Comparison of ENCODE assay signal across 8 mouse cellular contexts in genomic region chr5:33431173-33432005, GRCm38 (mm10). TPM values are rescaled to one million over a fixed set of nuclear protein-coding genes. Genes with fewer than 3 reads are reported as not detected.
DNase-seq lines count a peak whose midpoint lies in the region; ATAC-seq and TF ChIP-seq lines count a peak whose summit lies in the region.

No protein-coding gene starts in this region.

- H3K4me2 ChIP-seq in midbrain, embryonic 12.5 days (replicated peaks), result peak overlapping the region; percentile 45

- no peaks in the 10 kb centered on the region for H3K4me1 ChIP-seq in bone marrow macrophage, adult 2 months (ENCODE audit: control insufficient read depth, insufficient read depth, low read length)
- H3K4me1 ChIP-seq in midbrain, embryonic 12.5 days, result peaks cover 40% of the 10 kb centered on the region

- no peak for TF ChIP-seq POLR2A in bone marrow macrophage, adult 2 months (IDR thresholded peaks at IDR 0.05; ENCODE audit: borderline replicate concordance, low read depth, low read length)

- H3K4me3 ChIP-seq in bone marrow macrophage, adult 2 months (ENCODE audit: insufficient read depth, low read length), result peak overlapping the region; percentile 11
- peak overlapping the region; percentile 33 for H3K4me3 ChIP-seq in midbrain, embryonic 12.5 days

- no peak overlapping the region for H3K9ac ChIP-seq in midbrain, embryonic 12.5 days (replicated peaks)

- under 1% methylated on average over 76 of the region's 77 CpGs for WGBS in midbrain, embryonic 12.5 days

- H3K27ac ChIP-seq in bone marrow macrophage, adult 2 months (ENCODE audit: insufficient read depth, low read depth, low read length), result no peak overlapping the region
- no peak overlapping the region for H3K27ac ChIP-seq in midbrain, embryonic 12.5 days (replicated peaks)

- peaks cover 100% of the 10 kb centered on the region for H3K27me3 ChIP-seq in midbrain, embryonic 12.5 days

- H3K9me3 ChIP-seq in midbrain, embryonic 12.5 days, result no peaks in the 10 kb centered on the region

- peak; percentile 40 to 41 for DNase-seq in cerebellum, postnatal 25 days
- DNase-seq in cerebellum, adult 11-12 months, result no peak
- DNase-seq in heart, postnatal 4 days, result peak; percentile 9
- DNase-seq in spleen, adult 12 weeks (ENCODE audit: low spot score), result no peak
- no peak for DNase-seq in adipocyte (ENCODE audit: low spot score)
- DNase-seq in ovary, postnatal 14 days (ENCODE audit: low spot score), result no peak

- no peak for TF ChIP-seq CTCF in bone marrow macrophage, adult 2 months (IDR thresholded peaks at IDR 0.05; ENCODE audit: low read depth, low read length)

- ATAC-seq in midbrain, embryonic 12.5 days (ENCODE audit: low FRiP score, low read depth), result no peak

- no peaks in the 10 kb centered on the region for H3K36me3 ChIP-seq in midbrain, embryonic 12.5 days

RNA-seq across cellular contexts. Expression of gene Nkx1-1, which starts 2.4 kb away (rescaled TPM):
- not detected in 2 replicates for polyA plus RNA-seq in bone marrow macrophage, adult 2 months (2012; ENCODE audit: insufficient read depth, insufficient read length, missing spikeins)
- total RNA-seq in heart, postnatal 4 days (2021), result not detected
- 0.25 and 0.29 TPM in 2 replicates for polyA plus RNA-seq in midbrain, embryonic 12.5 days (2016; fragmentation: Nextera tagmentation; extraction: Ambion mirVana)

RNA-seq across cellular contexts. Expression of gene Uvssa, which starts 53.0 kb away (rescaled TPM):
- polyA plus RNA-seq in bone marrow macrophage, adult 2 months (2012; ENCODE audit: insufficient read depth, insufficient read length, missing spikeins), result 13.0 and 15.9 TPM in 2 replicates
- total RNA-seq in heart, postnatal 4 days (2021), result 1 to 10 TPM; 6.3 to 6.7 TPM
- 9.2 and 9.7 TPM in 2 replicates for polyA plus RNA-seq in midbrain, embryonic 12.5 days (2016; fragmentation: Nextera tagmentation; extraction: Ambion mirVana)

Comparison
In these comparisons a context has a peak if more than half of its experiments do, and no peak if none do; other contexts are left out.
1. DNase-seq: peak in cerebellum, postnatal 25 days (2 of 2) and heart, postnatal 4 days (single experiment); none in cerebellum, adult 11-12 months (single experiment), spleen, adult 12 weeks (single experiment), adipocyte (single experiment) and ovary, postnatal 14 days (single experiment).